Mouse (Mus musculus) frontal cortex, adult 2 months (tissue): ENCODE measurements around the gene Ctrl. TPM values are rescaled to one million over a fixed set of nuclear protein-coding genes. Genes with fewer than 3 reads are reported as not detected.
"Not testable (repeated sequence)": the region's sequence is repeated elsewhere in the genome, so short reads cannot be mapped to it uniquely, and the experiment has no call there.

Experiments
- DNase-seq, 2 experiments: peaks; one replicate each; pipeline ENCODE4 v3.0.0; 2022; ENCODE audit warnings: low spot score in 1 of 2; ENCODE audit errors: extremely low spot score in 1 of 2
- polyA plus RNA-seq: library from polyadenylated mRNA; depleted of rRNA; stranded (reverse); fragments of >200 nt; gene quantifications from 2 replicates; pipeline ENCODE4 v1.2.3, GENCODE M21; 2012; rRNA removed

Ctrl gene
- 4.5 and 4.9 TPM in 2 replicates for polyA plus RNA-seq

GRCm38 (mm10) chr8:105933762-105934161, at the start of gene Ctrl:
Gene Ctrl, minus strand, starts transcription at chr8:105933862.
- DNase-seq, result no peak

- not testable (repeated sequence) for DNase-seq
Observed at GRCm38 (mm10) chr8:105983406-105983805, 49.7 kb upstream of the Ctrl start.

DNA sequence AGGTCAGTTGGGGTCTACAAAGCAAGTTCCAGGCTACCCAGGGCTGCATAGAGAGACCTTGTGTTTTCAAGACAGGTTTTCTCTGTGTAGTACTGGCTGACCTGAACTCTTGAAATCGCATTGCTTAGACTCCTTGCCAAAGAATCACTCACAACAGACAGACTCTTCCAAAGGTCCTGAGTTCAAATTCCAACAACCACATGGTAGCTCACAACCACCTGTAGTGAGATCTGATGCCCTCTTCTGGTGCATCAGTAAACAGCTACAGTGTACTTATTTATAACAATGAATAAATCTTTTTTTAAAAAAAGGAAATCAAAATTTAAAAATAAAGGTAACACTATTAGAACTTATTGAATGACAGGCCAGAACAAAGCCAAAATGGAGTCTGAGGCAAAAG, 47.5 kb upstream of the Ctrl start:
- no peak for DNase-seq

- no peak for DNase-seq
Observed at GRCm38 (mm10) chr8:105979325-105979724, 45.7 kb upstream of the Ctrl start, which contains the start of gene Dpep3. Gene Dpep3, minus strand, starts transcription at chr8:105979429.

GRCm38 (mm10) chr8:105975363-105975762, 41.7 kb upstream of the Ctrl start:
- no peak for DNase-seq

- DNase-seq, result no peak
Observed at GRCm38 (mm10) chr8:105971019-105971720, 37.5 kb upstream of the Ctrl start.

DNA sequence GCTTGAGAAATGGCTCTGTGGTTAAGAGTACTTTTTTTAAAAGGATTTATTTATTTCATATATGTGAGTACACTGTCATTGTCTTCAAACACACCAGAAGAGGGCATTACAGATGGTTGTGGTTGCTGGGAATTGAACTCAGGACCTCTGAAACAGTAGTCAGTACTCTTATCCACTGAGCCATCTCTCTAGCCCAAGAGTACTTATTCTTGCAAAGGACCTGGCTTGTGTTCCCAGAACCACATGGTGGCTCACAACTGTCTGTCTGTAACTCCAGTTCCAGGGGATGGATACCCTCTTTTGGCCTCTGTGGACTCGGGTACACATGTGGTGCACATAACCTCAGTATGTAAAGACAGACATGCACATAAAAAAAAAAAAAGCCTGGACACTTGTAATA, 35.7 kb upstream of the Ctrl start:
- no peak for DNase-seq

DNA sequence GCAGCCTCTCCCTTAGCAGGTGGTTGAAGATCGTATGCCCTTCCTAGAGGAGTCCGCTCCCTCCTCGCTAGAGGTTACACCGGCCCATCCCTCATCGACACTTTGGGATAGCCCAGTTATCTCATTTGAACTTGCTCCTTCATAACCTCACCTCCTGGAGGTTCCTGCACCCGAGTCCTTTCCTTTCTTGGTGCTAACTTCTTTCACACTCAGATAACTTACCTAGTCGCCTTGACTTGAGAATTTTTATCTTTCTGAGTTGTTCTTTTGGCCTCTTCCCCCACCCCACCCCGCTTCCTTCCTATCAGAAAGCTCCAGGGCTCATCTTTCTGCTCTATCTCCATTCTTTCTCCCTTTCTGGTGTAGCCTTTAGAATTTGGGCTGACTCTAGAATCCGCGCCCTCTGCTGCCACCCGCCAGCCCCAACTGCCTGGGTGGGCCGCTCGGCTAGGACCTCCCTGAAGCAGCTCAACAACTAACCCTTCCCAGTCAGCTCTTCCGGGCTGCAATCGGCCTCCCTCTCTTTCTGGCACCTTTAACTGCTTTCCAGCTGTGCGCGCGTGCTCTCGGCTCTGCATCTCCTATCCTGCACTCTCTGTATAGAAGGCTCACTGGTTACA, 33.1 kb upstream of the Ctrl start:
- no peak for DNase-seq

DNA sequence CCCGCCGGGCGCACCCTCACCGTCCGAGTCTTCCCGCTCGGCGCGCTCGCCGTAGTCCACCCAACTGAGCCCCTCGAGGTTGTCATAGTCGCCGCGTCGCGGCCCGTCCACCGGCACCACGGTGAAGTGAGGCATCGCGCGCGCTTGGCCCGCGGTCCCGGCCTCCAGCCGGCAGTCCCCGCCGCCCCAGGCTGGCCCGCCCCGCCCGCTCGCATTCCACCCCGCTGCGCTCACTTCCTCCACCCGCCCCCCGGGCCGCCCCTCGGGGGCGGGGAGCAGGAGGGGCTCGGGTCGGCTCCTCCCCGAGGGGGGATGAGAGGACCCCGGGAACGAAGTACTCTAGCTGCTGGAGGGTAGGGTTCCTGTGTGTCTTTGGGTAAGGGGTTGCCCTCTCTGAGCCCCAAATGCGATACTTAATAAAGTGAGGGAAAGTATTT, 32.3 kb upstream of the Ctrl start, which contains the start of gene Slc12a4:
Slc12a4 (minus strand) TSS at position 193 of the 437 bp plus-strand sequence.
- DNase-seq, result no peak

DNA sequence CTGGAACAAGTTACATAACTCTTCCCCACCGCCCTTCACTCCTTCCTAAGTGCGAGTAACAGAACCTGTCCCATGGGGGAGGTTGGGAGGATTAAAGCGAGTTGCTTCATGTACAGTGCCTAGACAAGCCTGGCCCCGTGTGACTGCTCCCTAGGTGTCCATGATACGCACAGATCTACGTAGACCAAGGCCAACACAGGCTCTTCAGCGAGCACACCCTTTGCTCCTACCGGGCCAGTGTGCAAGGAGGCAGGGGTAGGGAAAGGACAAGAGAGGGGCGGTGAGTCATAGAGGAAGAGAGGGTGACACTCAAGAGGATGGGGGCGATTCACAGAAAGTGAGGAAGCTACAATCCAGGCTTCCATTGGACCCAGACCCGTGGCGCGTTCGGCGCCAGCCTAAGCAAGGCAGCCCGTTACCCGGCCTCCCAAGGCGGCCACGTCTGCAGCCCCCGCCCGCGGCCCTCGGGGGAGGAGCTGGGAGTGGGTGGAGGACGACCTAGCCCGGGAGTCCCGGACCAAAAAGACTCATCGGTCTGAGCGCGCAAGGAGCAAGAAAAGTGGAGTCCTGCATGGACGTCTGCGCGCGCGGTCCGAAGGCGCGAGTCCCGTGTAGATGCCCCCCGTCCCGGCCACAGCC, 31.7 kb upstream of the Ctrl start:
- no peak for DNase-seq

DNA sequence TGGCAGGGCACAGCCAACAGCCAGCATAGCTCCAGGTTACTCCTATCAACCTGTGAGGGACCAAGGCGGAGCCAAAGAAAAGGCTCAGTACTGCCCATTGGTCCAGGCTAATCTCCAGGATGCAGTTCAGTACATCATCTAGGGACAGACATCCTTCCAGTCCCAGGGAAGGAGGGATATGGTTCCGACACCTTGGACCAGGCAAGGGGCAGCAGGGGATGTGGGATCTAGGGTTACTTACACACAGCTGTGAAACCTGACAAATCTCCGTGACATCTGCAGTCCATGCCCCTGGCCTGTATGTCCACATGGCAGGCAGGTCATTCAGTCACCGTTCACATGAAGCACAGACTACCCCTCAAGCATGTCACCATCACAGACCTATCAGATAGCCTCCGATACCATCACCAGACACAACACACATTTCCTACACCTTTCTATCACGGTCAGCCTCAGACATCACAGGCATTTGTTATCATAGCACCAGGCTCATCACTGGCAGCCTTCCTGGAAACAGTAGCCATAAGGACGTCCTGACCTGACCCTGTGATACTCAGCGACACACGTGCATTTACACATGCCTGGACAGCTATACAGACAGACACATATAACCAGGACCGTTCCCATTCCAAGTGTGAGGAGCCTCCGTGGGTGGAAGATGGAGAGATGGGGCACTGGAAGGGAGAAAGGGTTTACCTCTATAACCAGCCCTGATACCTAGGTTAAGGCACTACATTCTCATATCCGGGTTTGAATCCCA, 31.0 kb upstream of the Ctrl start:
- no peak for DNase-seq

- no peak for DNase-seq
Observed at GRCm38 (mm10) chr8:105961536-105961935, 27.9 kb upstream of the Ctrl start.

GRCm38 (mm10) chr8:105961101-105961500, 27.4 kb upstream of the Ctrl start:
- DNase-seq, result no peak

DNA sequence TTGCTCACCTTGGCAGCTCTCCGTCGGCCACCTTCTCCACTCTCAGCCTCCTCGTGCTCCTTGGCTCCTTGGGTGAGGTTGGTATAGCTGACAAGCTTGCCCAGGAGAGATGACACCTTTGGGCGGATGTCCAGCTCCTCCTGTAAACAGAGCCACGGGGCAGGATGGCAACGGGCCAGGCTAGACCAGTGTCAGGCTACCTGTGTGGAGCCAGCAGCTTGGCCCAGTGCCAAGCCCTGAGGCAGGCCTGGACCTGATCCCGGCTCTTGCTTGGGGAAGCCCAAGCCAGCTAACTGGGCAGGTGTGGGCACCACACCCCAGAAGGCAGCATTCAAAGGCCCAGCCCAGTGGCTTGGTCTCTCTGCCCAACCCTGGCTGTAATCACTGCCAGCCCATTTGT, 25.7 kb upstream of the Ctrl start:
- DNase-seq, result no peak

DNA sequence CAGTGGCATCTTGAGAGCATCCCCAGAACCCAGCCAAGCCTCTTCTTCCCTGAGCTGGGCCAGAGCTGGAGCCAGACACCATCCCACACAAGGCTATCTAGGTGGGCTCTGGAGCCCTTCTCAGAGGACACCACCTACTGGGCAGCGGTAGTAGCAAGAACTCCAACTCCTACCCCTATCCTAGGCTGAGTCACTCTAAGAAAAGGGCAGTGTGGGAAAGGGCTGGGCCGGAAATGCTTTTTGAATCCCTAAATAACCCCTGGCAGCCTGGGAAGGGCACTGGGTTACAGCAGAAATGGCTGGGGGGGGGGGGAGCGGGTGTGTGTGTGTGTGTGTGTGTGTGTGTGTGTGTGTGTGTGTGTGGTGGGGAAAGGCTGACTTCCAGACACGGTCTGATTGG, 24.2 kb upstream of the Ctrl start:
- DNase-seq, result no peak

- no peak for DNase-seq
Observed at GRCm38 (mm10) chr8:105956556-105956955, 22.9 kb upstream of the Ctrl start.

DNA sequence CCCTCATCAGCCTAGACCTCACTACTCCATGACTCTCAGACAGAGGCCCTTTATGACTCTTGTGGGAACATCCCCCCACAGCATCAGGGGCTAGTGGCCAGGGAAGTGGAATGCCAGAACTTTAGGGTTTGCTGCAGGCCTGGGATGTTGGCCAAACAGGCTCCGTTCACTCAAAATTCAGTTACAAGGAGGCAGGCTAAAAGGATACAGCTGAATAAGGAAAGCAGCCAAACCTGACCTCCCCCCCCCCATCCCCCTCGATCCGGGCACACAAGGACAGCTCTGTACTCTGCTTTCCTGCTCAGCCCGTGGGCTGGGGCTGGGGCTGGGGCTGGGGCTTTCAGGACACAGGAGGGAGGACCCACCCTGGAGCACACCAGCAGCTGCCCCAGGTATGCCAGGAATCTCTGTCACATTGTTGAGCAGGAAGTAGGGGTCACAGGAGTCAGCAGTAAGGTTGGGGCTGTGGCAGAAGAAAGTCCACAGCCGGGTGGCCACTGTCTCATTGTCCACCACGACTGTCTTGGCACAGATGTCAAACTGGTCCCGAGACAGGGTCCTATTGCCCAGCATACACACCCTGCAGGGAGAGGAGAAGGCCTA, 17.5 kb upstream of the Ctrl start:
- DNase-seq, result peak in 1 of 2 experiments; percentile 48

DNA sequence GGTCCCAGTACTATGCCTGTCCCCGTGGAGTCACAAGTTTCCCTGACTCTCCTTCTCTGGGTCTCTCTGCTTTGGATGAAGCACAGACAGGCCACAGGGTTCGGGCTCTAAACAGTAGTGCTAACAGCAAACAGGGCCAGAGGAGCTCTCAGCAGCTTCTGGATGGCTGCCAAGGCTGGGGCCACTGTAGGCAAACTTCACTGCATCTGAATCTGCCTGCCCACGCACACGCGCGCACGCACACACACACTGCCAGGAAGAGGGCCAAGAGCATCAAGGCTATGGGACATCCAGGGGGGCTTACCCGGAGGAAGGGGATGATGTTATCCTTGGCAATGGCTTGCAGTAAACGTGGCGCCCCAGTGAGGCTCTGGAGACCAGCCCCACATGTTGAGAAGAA, 15.7 kb upstream of the Ctrl start:
- peak; percentile 42 to 57 for DNase-seq

GRCm38 (mm10) chr8:105943321-105943739, 9.7 kb upstream of the Ctrl start, which contains the start of gene Lcat:
Gene Lcat, minus strand, starts transcription at chr8:105943382.
- DNase-seq, result peak in 1 of 2 experiments; percentile 51

DNA sequence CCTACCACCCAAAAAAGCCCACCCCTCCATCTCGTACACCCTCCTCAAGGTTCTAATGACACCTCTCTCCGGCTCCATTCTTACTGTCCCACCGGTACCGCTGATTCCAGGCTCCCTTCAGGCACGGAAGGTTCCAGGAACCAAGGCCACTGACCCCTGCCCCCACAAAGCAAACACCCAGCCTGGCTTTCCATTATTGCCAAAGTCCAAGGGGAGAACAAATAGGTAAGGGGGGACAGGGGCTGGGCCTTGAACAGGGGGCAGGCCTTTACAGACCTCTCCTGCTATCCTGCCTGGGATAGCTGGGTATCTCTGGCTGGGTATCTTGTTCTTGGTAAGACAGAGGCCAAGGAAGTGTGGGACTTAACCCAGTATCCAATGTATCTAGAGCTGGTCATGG, 8.9 kb upstream of the Ctrl start:
- no peak for DNase-seq
